Mouse (Mus musculus) liver, embryonic 13.5 days (tissue): Measurements from ENCODE around the gene Pdk2. TPM values are rescaled to one million over a fixed set of nuclear protein-coding genes. Genes with fewer than 3 reads are reported as not detected.
A peak's percentile ranks its signal among the peaks of the same experiment; 100 is the strongest.

Source experiments
- ATAC-seq: fragments of 200-750 bp; cut with Nextera tagmentation; 2 replicates; pipeline ENCODE4 v1.8.0; 2017; ENCODE audit warnings: low read depth, mild to moderate bottlenecking, moderate number of reproducible peaks, moderate library complexity
- DNase-seq: peaks from one replicate; pipeline ENCODE4 v3.0.0; 2022
- H3K27ac ChIP-seq: fragments of 300-500 bp; sonication (generic); 2 replicates; pipeline ENCODE4 v1.5.1; 2015; ENCODE audit warnings: moderate library complexity, mild to moderate bottlenecking, inconsistent platforms
- H3K27me3 ChIP-seq: fragments of 300-500 bp; sonication (generic); 2 replicates; pipeline ENCODE4 v1.6.1; 2015; ENCODE audit warnings: mild to moderate bottlenecking, inconsistent platforms
- H3K36me3 ChIP-seq: fragments of 300-500 bp; sonication (generic); 2 replicates; pipeline ENCODE4 v1.6.1; 2015; ENCODE audit warnings: mild to moderate bottlenecking, inconsistent platforms
- H3K4me1 ChIP-seq: fragments of 300-500 bp; sonication (generic); replicated peaks from 2 replicates; pipeline ENCODE4 v1.6.1; 2015; ENCODE audit warnings: inconsistent platforms
- H3K4me2 ChIP-seq: fragments of 300-500 bp; sonication (generic); 2 replicates; pipeline ENCODE4 v1.6.1; 2015; ENCODE audit warnings: inconsistent platforms, mild to moderate bottlenecking, moderate library complexity
- H3K4me3 ChIP-seq: fragments of 300-500 bp; sonication (generic); replicated peaks from 2 replicates; pipeline ENCODE4 v1.5.1; 2015; ENCODE audit warnings: mild to moderate bottlenecking, inconsistent platforms
- H3K9ac ChIP-seq: fragments of 300-500 bp; sonication (generic); 2 replicates; pipeline ENCODE4 v1.6.1; 2015; ENCODE audit warnings: mild to moderate bottlenecking, inconsistent platforms
- H3K9me3 ChIP-seq: fragments of 300-500 bp; sonication (generic); replicated peaks from 2 replicates; pipeline ENCODE4 v1.6.1; 2016; ENCODE audit warnings: inconsistent platforms
- WGBS: fragments of 180-500 bp; shearing (Covaris S2); methylation state at CpG from one replicate; pipeline ENCODE4 v1.1.7; 2015; ENCODE audit not compliant: insufficient replicate concordance; 5-methylcytosine and 5-hydroxymethylcytosine counted together
- polyA plus RNA-seq: library from polyadenylated mRNA; unstranded; fragments of >200 nt; fragmentation: Nextera tagmentation; extraction: Ambion mirVana; gene quantifications from 2 replicates; pipeline ENCODE4 v1.2.1, GENCODE M21; 2015

Pdk2 gene
- polyA plus RNA-seq, 1 experiment from 2014 or later: 5.8 TPM

DNA sequence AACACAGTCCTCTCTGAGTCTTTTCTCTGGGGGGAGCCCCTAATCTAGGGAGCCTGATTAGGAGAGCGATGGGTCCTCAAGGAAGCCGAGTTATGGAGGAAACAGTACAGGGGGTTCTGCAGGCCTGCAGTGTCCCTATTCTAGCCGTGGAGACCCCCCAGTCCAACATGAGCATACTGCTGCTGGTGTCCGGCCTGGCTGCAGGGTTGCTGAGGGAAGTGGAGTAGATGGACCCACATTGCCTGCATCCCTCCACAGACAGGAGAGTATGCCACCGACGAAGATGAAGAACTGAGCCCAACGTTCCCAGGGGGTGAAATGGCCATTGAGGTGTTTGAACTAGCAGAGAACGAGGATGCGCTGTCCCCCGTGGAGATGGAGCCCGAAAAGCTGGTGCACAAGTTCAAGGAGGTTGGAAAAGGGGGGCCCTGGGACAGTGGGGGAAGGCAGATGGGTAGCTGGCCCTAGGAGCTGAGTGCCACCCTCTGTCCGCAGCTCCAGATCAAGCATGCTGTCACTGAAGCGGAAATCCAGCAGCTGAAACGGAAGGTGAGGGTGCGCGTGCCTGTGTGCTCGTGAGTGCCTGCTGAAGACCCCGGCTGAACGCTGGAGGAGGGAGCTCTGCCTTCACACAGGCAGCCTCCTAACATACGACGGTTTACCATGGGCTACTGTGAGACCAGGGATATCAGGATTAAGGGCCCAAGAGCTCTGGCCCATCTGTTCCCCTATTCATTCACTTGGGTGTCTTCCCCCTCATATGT is 39.4 kb downstream of the Pdk2 start:
- Histone ChIP-seq H3K36me3 (peaks cover 84% of the 10 kb centered on the region), H3K4me3 (no peak overlapping the region), H3K27me3 (no peaks in the 10 kb centered on the region), H3K4me2 (no peak overlapping the region), H3K27ac (peak overlapping the region; percentile 60), H3K4me1 (peaks cover 99% of the 10 kb centered on the region), H3K9ac (peak overlapping the region; percentile 30; the same call in 1 of the 2 replicates), H3K9me3 (no peaks in the 10 kb centered on the region)
- 86% methylated on average over 21 of the region's 21 CpGs for WGBS
- no peak for ATAC-seq
- DNase-seq: no peak

DNA sequence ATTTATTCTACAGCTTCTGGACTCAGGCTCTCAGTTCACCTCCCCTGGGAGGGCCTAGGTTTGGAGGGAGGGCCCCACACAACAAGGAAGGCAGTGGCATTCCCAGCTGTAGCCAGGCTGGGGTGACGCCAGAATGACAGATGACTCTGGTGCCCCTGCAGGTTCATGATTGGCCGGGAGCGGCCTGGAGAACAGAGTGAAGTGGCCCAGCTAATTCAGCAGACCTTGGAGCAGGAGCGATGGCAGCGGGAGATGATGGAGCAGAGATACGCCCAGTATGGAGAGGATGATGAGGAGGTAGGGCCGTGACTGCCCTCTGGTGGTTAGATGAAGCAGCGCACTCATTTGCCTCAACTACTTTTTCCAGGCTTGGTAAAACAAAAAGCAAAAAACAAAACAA is 40.1 kb downstream of the Pdk2 start:
- peak overlapping the region; percentile 91 for H3K27ac ChIP-seq
- no peaks in the 10 kb centered on the region for H3K9me3 ChIP-seq
- WGBS: 4% methylated on average over 8 of the region's 8 CpGs
- H3K9ac ChIP-seq: peak overlapping the region; percentile 98
- peak overlapping the region; percentile 97 for H3K4me2 ChIP-seq
- peak overlapping the region; percentile 22 for H3K4me3 ChIP-seq
- H3K4me1 ChIP-seq: peaks cover 99% of the 10 kb centered on the region
- peaks cover 90% of the 10 kb centered on the region for H3K36me3 ChIP-seq
- no peaks in the 10 kb centered on the region for H3K27me3 ChIP-seq
- ATAC-seq (0 out of 2 replicates have a peak, but pooled peaks have one; percentile 21), DNase-seq (peak; percentile 70)

DNA sequence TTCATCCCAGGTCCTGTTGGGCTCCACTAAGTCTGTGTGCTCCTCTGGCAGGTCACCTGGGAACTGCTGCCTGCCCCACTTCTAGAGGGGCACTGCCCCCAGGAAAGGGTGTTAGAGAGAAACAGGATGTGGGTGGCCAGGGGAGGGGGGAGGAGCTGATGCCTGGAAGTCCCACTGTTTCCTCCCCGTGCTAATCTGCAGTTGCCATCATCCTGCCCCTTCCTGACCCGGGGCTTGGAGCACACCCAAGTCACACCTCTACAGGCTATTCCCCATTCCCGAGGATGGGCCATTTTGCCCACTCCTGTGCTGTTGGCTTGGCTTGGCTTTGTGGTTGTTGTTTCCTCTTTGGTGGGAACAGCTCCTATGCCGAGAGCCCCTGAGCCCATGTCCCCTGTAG is 40.6 kb downstream of the Pdk2 start:
- Histone ChIP-seq H3K9me3 (no peaks in the 10 kb centered on the region), H3K9ac (peak overlapping the region; percentile 98), H3K4me3 (peak overlapping the region; percentile 22), H3K4me1 (peaks cover 99% of the 10 kb centered on the region), H3K27ac (peak overlapping the region; percentile 91), H3K4me2 (peak overlapping the region; percentile 97), H3K36me3 (peaks cover 90% of the 10 kb centered on the region), H3K27me3 (no peaks in the 10 kb centered on the region)
- ATAC-seq (no peak), DNase-seq (no peak)
- 17% methylated on average over 4 of the region's 4 CpGs for WGBS

DNA sequence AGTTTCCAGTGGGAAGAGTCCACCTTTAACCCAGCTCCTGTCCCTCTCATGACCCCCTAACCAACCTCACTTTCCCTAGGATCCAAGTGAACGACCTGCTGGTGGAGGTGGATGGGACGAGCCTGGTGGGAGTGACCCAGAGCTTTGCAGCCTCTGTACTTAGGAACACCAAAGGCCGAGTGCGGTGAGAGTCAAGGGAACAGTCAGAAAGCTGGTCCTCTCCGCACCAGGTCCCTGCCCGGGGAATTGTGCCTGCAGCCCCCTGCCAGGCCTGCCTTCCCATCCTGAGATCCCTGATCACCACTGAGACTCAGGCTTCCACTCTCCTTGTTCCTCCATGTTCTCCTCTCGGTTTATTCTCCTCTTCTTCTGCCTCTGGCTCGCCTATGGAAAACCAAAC is 41.0 kb downstream of the Pdk2 start:
- peak overlapping the region; percentile 22; the same call in 1 of the 2 replicates for H3K4me3 ChIP-seq
- ATAC-seq (no peak), DNase-seq (no peak)
- H3K36me3 ChIP-seq: peaks cover 88% of the 10 kb centered on the region
- H3K4me1 ChIP-seq: peaks cover 99% of the 10 kb centered on the region
- WGBS: 53% methylated on average over 8 of the region's 8 CpGs
- peak overlapping the region; percentile 98 for H3K9ac ChIP-seq
- H3K27ac ChIP-seq: peak overlapping the region; percentile 91
- H3K27me3 ChIP-seq: no peaks in the 10 kb centered on the region
- peak overlapping the region; percentile 97 for H3K4me2 ChIP-seq
- H3K9me3 ChIP-seq: no peaks in the 10 kb centered on the region

DNA sequence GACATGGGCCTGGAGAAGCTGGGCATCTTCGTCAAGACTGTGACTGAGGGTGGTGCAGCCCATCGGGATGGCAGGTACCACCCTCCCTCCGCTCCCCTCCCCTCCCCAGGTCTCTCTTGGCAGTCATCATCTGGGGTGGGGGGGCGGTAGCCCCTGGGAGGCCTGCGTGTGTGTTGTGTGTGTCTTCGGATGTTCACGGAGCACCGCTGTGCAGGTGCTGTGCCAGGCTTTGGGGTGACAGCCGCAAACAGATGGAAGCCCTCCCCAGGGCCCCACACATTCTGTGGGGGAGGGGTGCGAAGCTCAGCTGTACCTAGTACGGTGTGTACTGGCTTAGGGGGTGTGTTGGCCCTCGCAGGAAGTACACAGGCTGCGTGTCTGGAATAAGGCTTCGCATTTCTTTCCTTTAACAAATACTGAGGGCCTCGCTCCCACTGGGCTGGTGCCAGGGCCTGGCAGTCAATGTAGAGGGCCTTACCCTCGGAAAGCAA is 43.1 kb downstream of the Pdk2 start:
- no peak for DNase-seq
- peak; percentile 43 for ATAC-seq
- Histone ChIP-seq H3K27ac (peak overlapping the region; percentile 91), H3K36me3 (peaks cover 77% of the 10 kb centered on the region), H3K9ac (peak overlapping the region; percentile 98), H3K9me3 (no peaks in the 10 kb centered on the region), H3K4me3 (peak overlapping the region; percentile 61), H3K4me2 (peak overlapping the region; percentile 97), H3K27me3 (no peaks in the 10 kb centered on the region), H3K4me1 (peaks cover 100% of the 10 kb centered on the region)
- 41% methylated on average over 16 of the region's 16 CpGs for WGBS

DNA sequence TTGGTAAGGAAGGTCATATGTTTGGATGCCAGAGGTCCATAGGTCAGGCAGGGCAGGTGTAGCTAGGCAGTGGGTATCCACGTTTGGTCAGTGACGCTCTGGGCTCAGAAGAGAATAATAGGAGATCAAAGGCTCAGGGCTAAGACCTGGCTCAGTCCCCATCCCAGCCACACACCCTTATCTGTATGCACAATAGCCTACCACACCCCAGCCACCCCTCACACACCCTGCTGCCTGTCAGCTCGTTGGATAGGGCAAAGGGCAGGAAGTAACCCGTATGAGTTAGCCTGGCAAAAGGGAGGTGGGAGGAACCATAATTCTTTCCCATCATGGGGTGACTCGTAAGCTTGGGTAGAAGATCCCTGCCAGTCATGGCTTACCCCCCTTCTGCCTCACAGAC is 43.6 kb downstream of the Pdk2 start:
- Histone ChIP-seq H3K4me2 (peak overlapping the region; percentile 97), H3K4me3 (peak overlapping the region; percentile 61), H3K27me3 (no peaks in the 10 kb centered on the region), H3K4me1 (peaks cover 100% of the 10 kb centered on the region), H3K27ac (peak overlapping the region; percentile 91), H3K9ac (peak overlapping the region; percentile 98), H3K36me3 (peaks cover 72% of the 10 kb centered on the region), H3K9me3 (no peaks in the 10 kb centered on the region)
- DNase-seq: peak; percentile 86
- ATAC-seq: peak; percentile 94
- 11% methylated on average over 5 of the region's 5 CpGs for WGBS

DNA sequence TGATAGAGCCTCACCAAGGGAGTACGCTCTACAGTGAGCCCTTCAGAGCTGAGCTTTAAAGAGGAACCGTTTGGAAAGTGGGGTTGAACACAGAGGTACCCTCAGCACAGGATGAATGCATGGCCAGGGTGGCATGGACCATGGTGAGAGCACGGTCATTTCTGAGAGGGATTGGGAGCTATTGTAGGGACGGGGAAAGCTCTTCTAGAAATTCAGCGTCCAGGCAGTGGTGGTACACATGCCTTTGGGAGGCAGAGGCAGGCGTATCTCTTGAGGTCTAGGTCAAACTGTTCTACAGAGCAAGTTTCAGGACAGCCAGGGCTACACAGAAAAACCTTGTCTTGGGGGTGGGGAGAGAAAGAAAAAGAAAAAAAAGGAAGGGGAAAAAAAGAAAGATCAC is 44.2 kb downstream of the Pdk2 start:
- Histone ChIP-seq H3K36me3 (peaks cover 66% of the 10 kb centered on the region), H3K9me3 (no peaks in the 10 kb centered on the region), H3K9ac (peak overlapping the region; percentile 98), H3K27ac (peak overlapping the region; percentile 91), H3K4me3 (peak overlapping the region; percentile 61), H3K27me3 (no peaks in the 10 kb centered on the region), H3K4me1 (peaks cover 100% of the 10 kb centered on the region), H3K4me2 (peak overlapping the region; percentile 97)
- ATAC-seq (no peak), DNase-seq (no peak)
- 54% methylated on average over 6 of the region's 6 CpGs for WGBS

DNA sequence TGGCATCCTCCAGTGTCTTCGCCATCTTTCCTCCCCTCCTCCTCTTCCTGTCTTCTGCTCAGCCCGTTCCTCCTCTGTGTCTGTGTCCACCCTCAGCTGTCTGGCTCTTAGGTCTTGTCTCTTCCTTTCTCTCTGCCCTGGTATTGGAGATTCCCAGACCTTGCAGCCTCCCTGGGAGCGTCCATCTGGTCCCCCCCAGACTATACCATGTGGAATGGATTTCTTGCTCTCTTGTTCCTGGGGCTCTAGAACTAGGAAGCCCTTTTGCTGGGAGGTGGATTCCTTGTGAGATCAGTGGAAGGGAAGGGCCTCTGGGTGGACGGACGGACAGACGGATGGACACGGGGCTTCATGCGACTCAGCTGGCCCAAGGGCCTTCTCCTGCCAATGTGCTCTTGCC is 45.1 kb downstream of the Pdk2 start:
- H3K4me1 ChIP-seq: peaks cover 92% of the 10 kb centered on the region
- H3K27ac ChIP-seq: peak overlapping the region; percentile 91
- H3K4me2 ChIP-seq: peak overlapping the region; percentile 97
- DNase-seq: no peak
- H3K4me3 ChIP-seq: peak overlapping the region; percentile 92
- H3K27me3 ChIP-seq: no peaks in the 10 kb centered on the region
- H3K9ac ChIP-seq: peak overlapping the region; percentile 98
- peaks cover 58% of the 10 kb centered on the region for H3K36me3 ChIP-seq
- 78% methylated on average over 8 of the region's 8 CpGs for WGBS
- no peaks in the 10 kb centered on the region for H3K9me3 ChIP-seq
- ATAC-seq: no peak

DNA sequence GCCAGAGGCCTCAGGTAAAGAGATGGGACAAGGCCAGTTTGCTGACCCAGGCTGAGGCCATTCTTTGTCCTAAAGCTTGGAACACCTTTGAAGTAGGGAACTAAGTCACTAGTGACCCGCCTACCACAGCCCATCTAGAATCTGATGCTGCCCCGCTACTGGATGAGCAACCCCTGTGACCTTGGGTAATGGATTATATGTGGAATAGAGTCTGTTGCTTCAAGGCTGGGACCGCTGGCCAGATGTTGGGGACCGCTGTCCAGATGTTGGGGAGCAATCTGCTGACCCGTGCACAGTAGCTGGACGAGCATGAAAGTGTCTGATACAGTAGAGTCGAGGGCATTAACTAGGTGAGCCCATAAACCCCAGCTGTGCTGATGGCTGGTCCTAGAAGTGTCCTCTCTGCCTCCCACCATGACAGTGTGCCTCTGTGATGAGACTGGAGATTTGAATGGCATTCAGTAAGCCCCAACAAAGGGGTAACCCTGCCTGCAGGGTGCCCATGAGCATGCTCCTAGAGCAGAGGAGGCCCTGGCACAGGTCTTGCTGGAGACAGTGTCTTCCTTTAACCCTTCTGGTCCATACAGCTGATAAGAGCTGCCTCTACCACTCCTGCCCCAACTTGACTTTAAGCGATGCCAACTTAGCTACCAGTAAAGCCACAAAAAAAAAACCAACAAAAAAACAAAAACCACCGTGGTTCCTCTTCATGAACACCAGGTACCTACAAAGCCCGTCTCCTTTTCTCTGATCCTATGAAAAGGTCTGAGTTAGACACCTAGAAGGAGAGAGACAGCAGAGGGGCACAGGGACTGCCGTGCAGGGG is 46.0 kb downstream of the Pdk2 start:
- ATAC-seq: no peak
- H3K9ac ChIP-seq: peak overlapping the region; percentile 98

DNA sequence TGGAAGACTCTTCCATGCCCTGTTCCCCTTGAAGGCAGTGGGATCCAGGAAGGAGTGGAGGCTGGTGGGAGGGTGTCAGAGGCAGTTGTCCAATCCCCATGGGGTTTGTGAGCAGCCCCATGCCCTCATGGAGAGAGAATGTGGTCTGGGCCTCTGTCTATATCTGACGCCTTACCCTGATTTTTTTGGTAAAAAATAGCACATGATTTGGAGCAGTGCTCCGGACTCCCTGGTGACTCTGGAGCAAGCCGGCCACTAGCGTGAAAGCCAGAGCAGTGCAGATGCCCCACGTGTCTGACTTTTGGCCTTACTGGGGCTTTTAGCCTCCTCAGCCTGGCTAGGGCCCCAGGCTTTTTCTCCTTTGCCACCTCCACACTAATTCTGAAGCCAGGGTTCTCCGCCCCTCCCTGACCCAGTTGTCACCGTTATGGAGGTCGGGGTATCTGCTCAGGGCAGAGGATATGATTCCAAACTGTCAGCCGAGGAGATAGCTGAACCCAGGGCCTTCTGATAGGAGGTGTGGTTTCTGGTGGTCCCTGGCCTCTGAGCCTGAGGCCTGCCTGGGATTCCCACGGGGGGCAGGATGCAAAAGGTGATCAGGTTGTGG is 46.8 kb downstream of the Pdk2 start:
- no peak for DNase-seq
- H3K36me3 ChIP-seq: peaks cover 40% of the 10 kb centered on the region
- H3K27me3 ChIP-seq: no peaks in the 10 kb centered on the region
- no peaks in the 10 kb centered on the region for H3K9me3 ChIP-seq
- H3K4me2 ChIP-seq: peak overlapping the region; percentile 97
- no peak for ATAC-seq
- H3K4me3 ChIP-seq: peak overlapping the region; percentile 92
- peak overlapping the region; percentile 98 for H3K9ac ChIP-seq
- H3K4me1 ChIP-seq: peaks cover 88% of the 10 kb centered on the region
- peak overlapping the region; percentile 91 for H3K27ac ChIP-seq
- WGBS: 23% methylated on average over 10 of the region's 10 CpGs

More for the DNA sequence above, 46.0 kb downstream of the Pdk2 start:
- no peaks in the 10 kb centered on the region for H3K9me3 ChIP-seq
- DNase-seq: no peak
- WGBS: 57% methylated on average over 11 of the region's 11 CpGs
- H3K27me3 ChIP-seq: no peaks in the 10 kb centered on the region
- H3K36me3 ChIP-seq: peaks cover 49% of the 10 kb centered on the region
- peak overlapping the region; percentile 92 for H3K4me3 ChIP-seq
- H3K27ac ChIP-seq: peak overlapping the region; percentile 91
- peaks cover 88% of the 10 kb centered on the region for H3K4me1 ChIP-seq
- H3K4me2 ChIP-seq: peak overlapping the region; percentile 97
